In genomic region chr6:143320426-143320825, GRCm38 (mm10) we compare ENCODE assay signal across 11 mouse cellular contexts.
DNase-seq lines count a peak whose midpoint lies in the region; ATAC-seq lines count a peak whose summit lies in the region.
"Had no signal": no experiment of that assay in that cellular context is flagged by ENCODE, and none has a peak within 500 bp of the region (broad histone marks: within the 10 kb centered on the region; RNA-seq: fewer than 3 reads in every experiment).

No protein-coding gene starts in this region.

- H3K4me3 ChIP-seq in hindbrain, embryonic 14.5 days (replicated peaks; ENCODE audit: low read length): no peak overlapping the region
- H3K4me3 ChIP-seq in hindbrain, embryonic 13.5 days: no peak overlapping the region
- no peak overlapping the region for H3K4me3 ChIP-seq in neural tube, embryonic 14.5 days (ENCODE audit: low read depth, low read length)

- no peaks in the 10 kb centered on the region for H3K9me3 ChIP-seq in hindbrain, embryonic 14.5 days (ENCODE audit: control insufficient read depth, low read length)
- no peaks in the 10 kb centered on the region for H3K9me3 ChIP-seq in hindbrain, embryonic 13.5 days
- no peaks in the 10 kb centered on the region for H3K9me3 ChIP-seq in neural tube, embryonic 14.5 days (ENCODE audit: control insufficient read depth, low read length)

- peaks cover 9% of the 10 kb centered on the region; the same call in 1 of the 2 replicates for H3K4me1 ChIP-seq in hindbrain, embryonic 14.5 days (replicated peaks; ENCODE audit: control insufficient read depth, insufficient read depth, low read length)
- peaks cover 9% of the 10 kb centered on the region for H3K4me1 ChIP-seq in hindbrain, embryonic 13.5 days (replicated peaks)
- 0 out of 2 replicates have a peak, but pooled peaks cover 3% of the 10 kb centered on the region for H3K4me1 ChIP-seq in neural tube, embryonic 14.5 days (ENCODE audit: control insufficient read depth, insufficient read depth, low read length)

- no peaks in the 10 kb centered on the region for H3K36me3 ChIP-seq in hindbrain, embryonic 14.5 days (replicated peaks; ENCODE audit: control insufficient read depth, insufficient read depth)
- no peaks in the 10 kb centered on the region for H3K36me3 ChIP-seq in hindbrain, embryonic 13.5 days
- H3K36me3 ChIP-seq in neural tube, embryonic 14.5 days (ENCODE audit: control insufficient read depth, insufficient read depth, low read length): no peaks in the 10 kb centered on the region

- H3K9ac ChIP-seq in hindbrain, embryonic 14.5 days: no peak overlapping the region
- H3K9ac ChIP-seq in hindbrain, embryonic 13.5 days: no peak overlapping the region
- no peak overlapping the region for H3K9ac ChIP-seq in neural tube, embryonic 14.5 days (replicated peaks; ENCODE audit: low read depth, low read length)

- DNase-seq in hindbrain, embryonic 14.5 days (ENCODE audit: low spot score): peak; percentile 81
- DNase-seq in neural tube, embryonic 10.5 days (ENCODE audit: extremely low spot score, low spot score): no peak
- peak; percentile 33 for DNase-seq in forelimb bud, embryonic 11.5 days (ENCODE audit: low read depth, low spot score)
- DNase-seq in spleen, postnatal 36 days (ENCODE audit: low spot score in 2 of 2): no peak
- DNase-seq in right cerebral cortex, adult 2 months (ENCODE audit: low spot score in 2 of 2): no peak
- DNase-seq: cerebellum, adult 8-10 months; kidney, adult 11 months; right cerebral cortex, postnatal 25 days; thymus, postnatal 14 days had no signal

- H3K27ac ChIP-seq in hindbrain, embryonic 14.5 days: no peak overlapping the region
- H3K27ac ChIP-seq in hindbrain, embryonic 13.5 days: no peak overlapping the region
- H3K27ac ChIP-seq in neural tube, embryonic 14.5 days (ENCODE audit: low read depth, low read length): no peak overlapping the region

- no peak overlapping the region for H3K4me2 ChIP-seq in hindbrain, embryonic 14.5 days (replicated peaks)
- no peak overlapping the region for H3K4me2 ChIP-seq in hindbrain, embryonic 13.5 days
- no peak overlapping the region for H3K4me2 ChIP-seq in neural tube, embryonic 14.5 days (ENCODE audit: low read depth, low read length)

- WGBS in hindbrain, embryonic 14.5 days: 46% methylated on average over 7 of the region's 7 CpGs
- WGBS in hindbrain, embryonic 13.5 days: 43% methylated on average over 7 of the region's 7 CpGs
- WGBS in neural tube, embryonic 14.5 days: 38% methylated on average over 7 of the region's 7 CpGs

- ATAC-seq in hindbrain, embryonic 14.5 days (ENCODE audit: low FRiP score): no peak
- no peak for ATAC-seq in hindbrain, embryonic 13.5 days (ENCODE audit: low FRiP score)
- peak; percentile 38; the same call in 1 of the 2 replicates for ATAC-seq in neural tube, embryonic 14.5 days (ENCODE audit: low read depth)

- H3K27me3 ChIP-seq in hindbrain, embryonic 14.5 days (ENCODE audit: control insufficient read depth, insufficient read depth, low read length): no peaks in the 10 kb centered on the region
- 0 out of 2 replicates have a peak, but pooled peaks cover 14% of the 10 kb centered on the region for H3K27me3 ChIP-seq in hindbrain, embryonic 13.5 days
- H3K27me3 ChIP-seq in neural tube, embryonic 14.5 days (ENCODE audit: control insufficient read depth, insufficient read depth, low read length): no peaks in the 10 kb centered on the region

Comparison
In these comparisons a context has a peak if more than half of its experiments do, and no peak if none do; other contexts are left out.
1. DNase-seq: peak in hindbrain, embryonic 14.5 days (single experiment) and forelimb bud, embryonic 11.5 days (single experiment); none in neural tube, embryonic 10.5 days (single experiment), spleen, postnatal 36 days (0 of 2) and right cerebral cortex, adult 2 months (0 of 2).